Mouse (Mus musculus): ENCODE data around the gene Krtap1-3. TPM values are rescaled to one million over a fixed set of nuclear protein-coding genes. Genes with fewer than 3 reads are reported as not detected.

Krtap1-3 gene
- polyA plus RNA-seq, 2 experiments from 2014 or later, result not detected

GRCm38 (mm10) chr11:99557976-99558745 lies 33.0 kb downstream of the Krtap1-3 start:
- ATAC-seq, result no peak

DNA sequence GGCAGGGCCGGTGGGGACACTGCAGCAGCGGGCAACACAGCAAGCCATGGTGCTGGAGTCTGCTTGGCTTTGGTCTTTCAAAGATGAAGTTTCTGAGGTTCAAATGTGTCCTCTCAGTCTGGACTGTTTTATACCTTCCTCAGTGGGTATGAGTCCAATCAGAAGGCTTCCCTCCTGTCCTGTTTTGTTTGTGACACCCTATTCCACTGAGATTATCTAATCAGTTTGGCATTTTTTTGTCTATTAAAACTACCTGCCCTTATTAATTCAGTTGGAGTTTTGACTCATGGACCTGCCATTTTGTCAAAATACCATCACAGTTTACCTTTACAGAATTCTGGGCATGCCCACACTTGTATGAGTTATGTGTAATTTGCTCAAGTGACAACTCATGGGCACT lies 34.4 kb downstream of the Krtap1-3 start, which contains the start of gene Krtap3-2:
Gene Krtap3-2, minus strand, starts transcription at position 101 of the 400 bp plus-strand sequence.
- ATAC-seq, result no peak

GRCm38 (mm10) chr11:99556195-99556594 lies 34.9 kb downstream of the Krtap1-3 start:
- no peak for ATAC-seq

- no peak for ATAC-seq
Observed at GRCm38 (mm10) chr11:99550765-99551164, 40.4 kb downstream of the Krtap1-3 start, which contains the start of gene Krtap3-3. TSS of gene Krtap3-3 (minus strand) at chr11:99550865.

GRCm38 (mm10) chr11:99547892-99548291 lies 43.2 kb downstream of the Krtap1-3 start:
- ATAC-seq, result no peak

Other genes with a start within 250 kb of the Krtap1-3 start
- gene Krt27, start 240.2 kb downstream of the Krtap1-3 start, polyA plus RNA-seq (2017; shearing (Covaris generic)), result not detected
- not detected for gene Krt28, start 216.4 kb downstream of the Krtap1-3 start, polyA plus RNA-seq (2017; shearing (Covaris generic))
- gene Krt10, start 202.0 kb downstream of the Krtap1-3 start, polyA plus RNA-seq (2017; shearing (Covaris generic)), result 1 to 10 TPM; 8.8 to 9.7 TPM
- not detected for gene Krt12, start 169.1 kb downstream of the Krtap1-3 start, polyA plus RNA-seq (2017; shearing (Covaris generic))
- gene Krt20, start 153.2 kb downstream of the Krtap1-3 start, polyA plus RNA-seq (2017; shearing (Covaris generic)), result not detected
- not detected for gene Krt23, start 98.2 kb downstream of the Krtap1-3 start, polyA plus RNA-seq (2017; shearing (Covaris generic))
- gene Krt39, start 70.0 kb downstream of the Krtap1-3 start, polyA plus RNA-seq (2017; shearing (Covaris generic)), result not detected
- gene Krt40, start 48.2 kb downstream of the Krtap1-3 start, polyA plus RNA-seq (2017; shearing (Covaris generic)), result not detected
- gene Krtap3-3, start 40.5 kb downstream of the Krtap1-3 start, polyA plus RNA-seq (2017; shearing (Covaris generic)), result not detected
- not detected for gene Krtap3-2, start 34.5 kb downstream of the Krtap1-3 start, polyA plus RNA-seq (2017; shearing (Covaris generic))
- not detected for gene Gm11939, start 31.9 kb downstream of the Krtap1-3 start, polyA plus RNA-seq (2017; shearing (Covaris generic))
- gene Krtap3-1, start 24.7 kb downstream of the Krtap1-3 start, polyA plus RNA-seq (2017; shearing (Covaris generic)), result not detected
- gene Krtap1-5, start 10.3 kb downstream of the Krtap1-3 start, polyA plus RNA-seq (2017; shearing (Covaris generic)), result not detected
- gene Krtap1-4, start 7.7 kb downstream of the Krtap1-3 start, polyA plus RNA-seq (2017; shearing (Covaris generic)), result not detected
- not detected for gene Krtap9-3, start 6.8 kb upstream of the Krtap1-3 start, polyA plus RNA-seq (2017; shearing (Covaris generic))
- gene Gm11938, start 12.0 kb upstream of the Krtap1-3 start, polyA plus RNA-seq (2017; shearing (Covaris generic)), result not detected
- not detected for gene Gm11937, start 18.9 kb upstream of the Krtap1-3 start, polyA plus RNA-seq (2017; shearing (Covaris generic))
- gene Krtap2-4, start 23.5 kb upstream of the Krtap1-3 start, polyA plus RNA-seq (2017; shearing (Covaris generic)), result not detected
- gene Gm11562, start 29.1 kb upstream of the Krtap1-3 start, polyA plus RNA-seq (2017; shearing (Covaris generic)), result not detected
- gene Krtap4-1, start 36.9 kb upstream of the Krtap1-3 start, polyA plus RNA-seq (2017; shearing (Covaris generic)), result not detected
- not detected for gene Krtap4-2, start 43.7 kb upstream of the Krtap1-3 start, polyA plus RNA-seq (2017; shearing (Covaris generic))
- gene Krtap4-7, start 52.8 kb upstream of the Krtap1-3 start, polyA plus RNA-seq (2017; shearing (Covaris generic)), result not detected
- gene Gm11555, start 58.9 kb upstream of the Krtap1-3 start, polyA plus RNA-seq (2017; shearing (Covaris generic)), result not detected
- gene Gm11563, start 67.6 kb upstream of the Krtap1-3 start, polyA plus RNA-seq (2017; shearing (Covaris generic)), result not detected
- gene Krtap4-6, start 74.6 kb upstream of the Krtap1-3 start, polyA plus RNA-seq (2017; shearing (Covaris generic)), result not detected
- not detected for gene Gm14190, start 99.4 kb upstream of the Krtap1-3 start, polyA plus RNA-seq (2017; shearing (Covaris generic))
- gene Gm14180, start 143.0 kb upstream of the Krtap1-3 start, polyA plus RNA-seq (2017; shearing (Covaris generic)), result not detected
- not detected for gene Gm11595, start 181.6 kb upstream of the Krtap1-3 start, polyA plus RNA-seq (2017; shearing (Covaris generic))
- not detected for gene Krtap4-8, start 189.4 kb upstream of the Krtap1-3 start, polyA plus RNA-seq (2017; shearing (Covaris generic))
- not detected for gene Krtap4-9, start 193.9 kb upstream of the Krtap1-3 start, polyA plus RNA-seq (2017; shearing (Covaris generic))
- gene Gm11596, start 202.1 kb upstream of the Krtap1-3 start, polyA plus RNA-seq (2017; shearing (Covaris generic)), result not detected
- not detected for gene Gm11569, start 207.6 kb upstream of the Krtap1-3 start, polyA plus RNA-seq (2017; shearing (Covaris generic))
- not detected for gene Gm11554, start 213.1 kb upstream of the Krtap1-3 start, polyA plus RNA-seq (2017; shearing (Covaris generic))
- gene Krtap4-13, start 218.6 kb upstream of the Krtap1-3 start, polyA plus RNA-seq (2017; shearing (Covaris generic)), result not detected
- not detected for gene Gm11564, start 224.3 kb upstream of the Krtap1-3 start, polyA plus RNA-seq (2017; shearing (Covaris generic))
- not detected for gene 2300003K06Rik, start 246.7 kb upstream of the Krtap1-3 start, polyA plus RNA-seq (2017; shearing (Covaris generic))

Data from CD4-positive, CD25-positive, alpha-beta regulatory T cell, adult 4 months (primary cell).